Mouse (Mus musculus) kidney, adult 18-20 months (tissue): ENCODE results near the gene E130308A19Rik.

Source experiments
- DNase-seq: peaks from one replicate; pipeline ENCODE4 v3.0.0; 2021

E130308A19Rik gene

GRCm38 (mm10) chr4:59686716-59687115, 60.7 kb downstream of the E130308A19Rik start:
- DNase-seq, result no peak

GRCm38 (mm10) chr4:59689055-59689454, 63.0 kb downstream of the E130308A19Rik start:
- no peak for DNase-seq

DNA sequence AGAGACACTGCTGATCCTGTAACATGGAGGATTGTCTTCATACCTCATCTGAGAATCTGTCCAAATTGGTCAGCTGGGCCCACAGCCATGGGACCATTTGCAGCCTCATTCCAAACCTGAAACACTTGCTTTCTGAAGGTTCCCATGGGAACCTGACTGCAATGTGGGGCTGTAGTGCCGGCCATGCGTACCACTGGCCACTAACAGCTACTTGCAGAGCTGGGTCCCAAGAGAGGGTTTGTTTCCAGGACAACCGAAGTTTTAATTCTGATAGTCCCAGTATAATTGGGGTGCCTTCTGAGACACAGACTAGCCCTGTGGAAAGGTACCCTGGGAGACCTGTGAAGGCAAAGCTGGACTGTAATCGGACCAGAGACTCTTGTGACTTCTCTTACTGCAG, 64.1 kb downstream of the E130308A19Rik start:
- no peak for DNase-seq

DNA sequence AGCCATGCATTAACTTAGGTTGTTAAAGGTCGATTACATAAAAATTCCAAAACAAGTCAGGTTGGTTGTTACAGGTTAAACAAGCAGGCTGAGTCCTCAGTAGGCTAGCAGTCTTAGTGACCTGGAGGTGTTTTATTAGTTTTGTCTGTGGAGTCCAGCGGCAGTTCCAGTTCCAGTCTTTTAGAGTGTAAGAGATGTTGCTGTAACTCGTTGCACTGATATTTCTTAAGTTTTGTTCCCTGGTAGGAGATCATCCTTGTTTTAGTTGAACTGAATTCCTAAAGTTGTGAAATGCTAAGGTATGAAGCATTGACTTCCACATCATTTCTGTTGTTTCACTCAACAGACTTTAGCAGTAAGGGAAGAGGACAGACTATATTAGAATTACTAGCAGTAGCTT, 70.8 kb downstream of the E130308A19Rik start:
- DNase-seq, result no peak

DNA sequence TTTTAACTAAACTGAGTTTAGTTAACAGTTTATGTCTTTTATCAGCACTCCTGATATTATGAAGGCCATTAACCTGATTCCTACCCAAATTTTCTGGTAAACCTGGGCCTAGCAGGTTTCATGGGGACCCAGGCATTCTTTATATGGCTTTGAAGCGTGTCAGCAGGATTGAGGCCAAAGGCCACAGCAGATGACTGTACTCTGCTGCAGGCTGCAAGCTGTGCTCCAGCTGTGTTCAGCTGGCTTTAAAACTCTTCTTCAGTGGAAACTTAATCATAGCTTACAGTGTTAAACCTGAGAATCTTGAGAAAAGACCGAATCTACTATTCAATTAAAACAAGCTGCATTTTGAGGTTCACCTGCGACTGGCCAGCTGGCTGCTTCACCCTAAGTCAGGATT, 71.9 kb downstream of the E130308A19Rik start:
- DNase-seq, result no peak

GRCm38 (mm10) chr4:59699014-59699792, 73.2 kb downstream of the E130308A19Rik start:
- DNase-seq, result no peak

- peak; percentile 38 for DNase-seq
These were observed 83.3 kb downstream of the E130308A19Rik start for GRCm38 (mm10) chr4:59709321-59709720.

- no peak for DNase-seq
These were observed 84.9 kb downstream of the E130308A19Rik start for GRCm38 (mm10) chr4:59710736-59711389.

DNA sequence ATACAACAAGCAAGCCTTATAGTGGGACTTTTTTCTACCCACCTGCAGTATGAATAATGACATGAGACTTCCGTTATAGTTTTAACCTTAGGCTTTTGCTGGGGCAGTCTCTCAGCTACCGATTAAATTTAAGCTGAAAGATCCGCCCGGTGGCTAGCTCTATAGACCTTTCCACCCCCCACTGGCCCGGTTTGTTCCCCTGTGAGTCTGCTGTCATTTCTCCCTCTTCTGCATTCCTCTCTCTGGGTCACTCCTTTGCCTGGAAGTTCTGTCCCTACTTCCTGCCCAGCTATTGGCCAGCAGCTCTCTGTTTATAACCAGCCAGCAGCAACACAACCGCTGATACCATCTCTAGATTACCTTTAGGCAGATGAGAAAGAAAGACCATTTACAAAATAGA, 86.4 kb downstream of the E130308A19Rik start:
- DNase-seq, result no peak

DNA sequence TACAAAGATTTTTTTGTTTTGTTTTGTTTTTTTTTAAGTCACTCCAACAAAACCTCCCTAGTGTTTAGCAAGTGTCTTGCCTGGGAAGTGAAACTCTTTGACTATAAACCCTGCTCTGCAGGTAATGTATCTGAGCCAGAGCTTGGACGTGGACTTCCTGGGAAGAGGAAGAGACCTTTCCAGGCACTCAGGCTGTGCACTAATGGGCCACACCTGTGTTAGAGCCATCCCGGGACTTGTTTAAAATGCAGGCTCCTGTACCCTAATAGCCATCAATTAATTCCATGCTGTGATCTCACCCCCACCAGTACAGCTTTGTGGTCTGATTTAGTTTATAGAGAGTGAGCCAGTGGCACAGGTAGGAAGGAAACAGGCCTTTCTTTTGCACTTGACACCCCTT, 86.9 kb downstream of the E130308A19Rik start:
- DNase-seq, result no peak

DNA sequence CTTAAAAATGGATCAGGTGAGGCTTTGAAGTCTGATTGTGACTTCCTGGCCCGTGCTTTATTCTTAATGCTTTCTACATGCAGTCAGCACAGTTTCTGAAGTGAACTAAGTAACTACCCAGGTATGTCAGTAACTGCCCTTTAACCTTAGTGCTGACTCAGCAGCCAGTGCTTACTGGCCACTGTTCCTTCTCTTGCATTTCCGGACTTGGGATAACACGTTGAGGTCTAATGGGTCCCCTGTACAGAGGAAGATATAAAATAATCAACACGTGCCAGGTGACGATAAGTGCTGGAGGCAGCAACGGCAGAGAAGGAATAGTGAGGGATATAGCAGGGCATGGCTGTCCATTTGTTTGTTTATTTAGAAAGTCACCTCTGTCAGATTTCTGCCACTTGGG, 88.5 kb downstream of the E130308A19Rik start:
- DNase-seq, result peak; percentile 28

DNA sequence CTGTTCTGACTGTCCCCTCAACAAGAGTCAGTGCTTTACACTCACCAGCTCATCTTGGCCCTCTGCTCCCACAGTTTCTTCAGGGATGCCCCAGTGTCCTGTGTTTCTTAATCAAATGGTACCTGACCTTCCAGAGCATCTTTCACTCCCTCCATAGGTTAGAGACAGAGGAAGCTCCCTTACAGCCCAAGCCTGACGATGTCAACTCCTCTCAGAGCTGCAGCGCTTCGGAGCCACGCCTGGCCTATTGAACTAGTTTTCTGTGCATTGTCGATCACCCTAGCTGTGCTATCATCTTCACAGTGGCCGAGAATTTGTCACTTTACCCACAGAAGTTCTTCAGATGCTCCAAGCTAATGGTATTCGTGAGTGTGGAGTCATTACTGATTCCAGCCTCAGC, 88.9 kb downstream of the E130308A19Rik start:
- DNase-seq, result no peak

DNA sequence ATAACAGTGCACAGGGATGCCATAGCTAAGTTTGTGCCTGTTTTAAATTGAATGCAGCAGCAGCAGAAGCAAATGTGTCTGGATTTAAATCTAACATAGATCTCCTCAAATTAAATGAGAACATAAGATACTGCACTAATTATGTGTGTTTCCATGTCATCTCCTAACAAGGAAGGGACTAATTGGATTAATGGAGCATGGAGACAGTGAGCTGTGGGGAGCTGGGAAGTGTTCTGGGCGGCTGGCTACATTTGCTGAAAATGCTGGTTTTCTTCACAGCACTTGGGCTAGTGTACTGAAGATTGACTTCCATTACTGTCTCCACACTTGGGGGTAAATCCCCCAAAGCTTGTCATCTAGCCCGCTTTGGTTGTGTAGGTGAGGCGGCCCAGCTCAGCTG, 89.5 kb downstream of the E130308A19Rik start:
- no peak for DNase-seq

DNA sequence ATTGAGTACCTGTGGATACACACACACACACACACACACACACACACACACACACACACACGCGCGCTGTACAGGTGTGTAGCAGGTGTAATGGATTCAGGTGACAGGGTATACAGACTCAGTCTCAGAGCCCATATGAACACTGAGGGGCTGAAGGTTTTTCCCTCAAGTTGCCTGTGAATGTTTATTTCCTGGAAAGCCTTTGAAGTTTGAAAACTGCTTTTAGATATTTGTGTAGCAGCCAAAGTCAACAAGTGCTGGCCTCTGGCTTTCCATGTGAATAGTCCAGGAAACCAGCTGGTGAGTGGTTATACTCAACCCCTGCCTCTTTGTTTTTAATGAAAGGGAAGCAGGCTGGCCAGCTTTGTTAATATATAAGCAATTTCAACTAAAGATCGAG, 91.3 kb downstream of the E130308A19Rik start:
- peak; percentile 34 for DNase-seq

GRCm38 (mm10) chr4:59718542-59718941, 92.5 kb downstream of the E130308A19Rik start:
- no peak for DNase-seq

- DNase-seq, result no peak
These were observed 93.7 kb downstream of the E130308A19Rik start for GRCm38 (mm10) chr4:59719481-59720355.

DNA sequence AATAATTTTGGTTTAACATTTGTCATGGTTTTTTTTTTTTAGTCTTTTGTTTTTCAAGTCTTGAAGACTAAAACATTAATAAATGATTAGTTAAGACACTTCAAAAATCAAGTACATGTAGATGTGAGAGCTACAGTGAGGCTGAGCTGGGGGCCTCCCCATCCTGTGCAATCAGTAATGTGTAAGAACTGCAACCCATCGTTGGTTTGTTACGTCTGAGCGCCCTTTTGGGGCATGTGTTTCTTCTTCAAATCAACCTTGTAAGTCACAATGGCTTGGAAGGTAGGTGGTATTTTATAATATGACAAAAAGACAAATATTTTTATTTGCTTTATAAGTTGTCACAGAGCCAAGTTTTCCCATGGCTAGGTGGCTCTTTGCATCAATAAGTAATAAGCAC, 95.8 kb downstream of the E130308A19Rik start:
- no peak for DNase-seq

DNA sequence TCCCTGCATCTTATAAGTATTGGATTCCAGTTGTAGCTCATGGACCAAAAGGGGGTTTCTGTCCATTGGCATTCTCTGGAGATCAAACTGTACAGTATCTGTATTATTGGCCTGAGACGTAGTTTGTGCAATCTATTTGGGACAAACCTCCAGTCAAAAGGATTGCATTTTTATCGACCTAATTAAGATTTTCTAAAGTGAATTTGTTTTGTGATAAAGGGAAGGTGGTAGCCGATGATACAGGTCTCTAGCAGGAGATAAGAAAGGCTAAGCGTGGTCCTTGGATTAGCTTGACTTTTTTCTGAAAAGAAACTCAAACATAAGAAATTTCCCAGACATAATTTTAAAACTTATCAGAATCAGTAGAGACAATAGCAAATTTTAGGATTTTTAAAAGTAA, 99.6 kb downstream of the E130308A19Rik start:
- no peak for DNase-seq

GRCm38 (mm10) chr4:59726501-59726900, 100.5 kb downstream of the E130308A19Rik start:
- DNase-seq, result no peak

DNA sequence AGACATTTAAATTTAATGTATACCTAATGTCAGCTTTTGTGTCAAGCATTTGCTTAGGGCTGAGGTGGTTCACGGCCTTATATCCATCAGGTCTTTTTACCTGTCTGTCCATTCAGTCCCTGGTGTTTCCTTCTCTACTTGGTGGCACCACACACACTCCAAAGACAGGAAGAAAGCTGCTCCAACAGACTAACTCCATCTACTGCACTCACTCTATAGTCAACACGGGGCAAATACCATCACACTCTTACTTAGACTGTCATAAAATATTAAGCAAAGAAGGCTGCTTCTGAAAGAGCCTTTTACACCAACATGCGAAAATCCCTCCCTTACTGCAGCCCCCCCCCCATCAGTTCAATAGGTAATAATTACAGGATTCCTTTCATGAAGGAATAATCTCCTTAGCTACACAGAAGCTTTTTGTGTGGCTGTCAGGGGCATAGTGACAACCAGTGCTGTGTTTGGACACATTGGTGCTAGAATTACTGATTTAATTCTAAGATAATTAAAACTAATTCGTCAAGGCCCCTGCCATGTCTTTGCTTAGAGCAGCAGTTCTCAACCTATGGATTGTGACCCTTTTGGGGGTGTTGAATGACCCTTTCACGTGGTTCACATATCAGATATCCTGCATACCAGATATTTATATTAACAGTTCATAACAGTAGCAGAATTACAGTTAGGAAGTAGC, 101.3 kb downstream of the E130308A19Rik start:
- no peak for DNase-seq

DNA sequence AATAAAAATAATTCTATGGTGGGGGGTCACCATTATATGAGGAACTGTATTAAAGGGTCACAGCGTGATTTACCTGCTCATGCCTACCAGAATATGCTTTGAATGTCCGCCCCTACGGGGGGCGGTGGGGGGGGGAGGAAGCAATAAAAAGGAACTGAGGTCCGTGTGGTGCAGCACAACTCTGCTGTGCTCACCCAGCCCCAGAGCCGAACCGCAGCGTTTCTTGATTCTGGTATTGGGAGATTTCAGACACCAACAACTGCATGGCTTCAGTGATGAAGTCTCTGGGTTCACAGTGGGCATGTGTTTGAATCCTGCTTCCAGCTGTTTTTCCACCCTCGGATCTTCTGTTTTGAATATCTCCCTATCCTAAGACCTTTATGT, 101.9 kb downstream of the E130308A19Rik start:
- no peak for DNase-seq

DNA sequence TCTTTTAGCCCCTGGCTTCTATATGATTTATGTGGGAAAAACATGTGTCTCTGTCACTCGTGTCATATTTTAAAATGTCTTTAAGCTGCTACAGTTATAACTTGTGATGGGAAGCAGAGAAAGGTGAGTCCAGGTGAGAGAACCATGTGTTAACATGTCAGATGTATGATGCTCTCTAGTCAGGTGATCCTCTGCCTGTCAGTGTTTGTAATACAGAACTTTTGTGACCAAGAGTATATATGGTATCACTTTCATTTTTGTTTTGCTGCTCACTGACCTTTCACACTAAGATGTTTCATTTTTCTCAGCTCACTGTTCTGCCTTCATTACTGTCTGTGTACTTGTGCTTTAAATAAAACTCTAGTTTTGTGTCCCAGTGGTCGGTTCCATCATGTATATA, 102.8 kb downstream of the E130308A19Rik start:
- DNase-seq, result no peak

DNA sequence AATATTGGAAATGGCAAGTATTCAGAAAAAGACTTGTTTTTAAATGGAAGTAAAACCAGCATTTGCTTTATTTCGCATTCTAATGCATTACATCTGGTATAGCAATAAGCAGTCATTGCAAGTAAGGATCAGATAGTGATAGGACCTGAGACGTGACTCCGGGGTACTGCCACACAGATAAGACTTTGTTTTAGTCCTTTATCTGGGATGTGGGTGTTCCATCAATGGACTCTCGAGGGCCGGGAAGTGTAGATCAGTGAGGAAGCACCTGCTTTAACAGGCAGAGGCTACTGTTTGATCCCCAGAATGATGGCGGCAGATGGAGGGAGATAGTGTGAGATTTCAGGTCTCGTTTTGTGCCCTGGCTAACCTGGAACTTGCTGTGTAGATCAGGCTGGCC, 105.5 kb downstream of the E130308A19Rik start:
- DNase-seq, result no peak
